Mouse (Mus musculus): ENCODE results near the gene Polr2g. TPM values are rescaled to one million over a fixed set of nuclear protein-coding genes. Genes with fewer than 3 reads are reported as not detected.

The Polr2g gene
- polyA plus RNA-seq, 2 experiments = 140 to 153 TPM

GRCm38 (mm10) chr19:8786008-8786781, 12.2 kb downstream of the Polr2g start, which contains the start of gene Taf6l:
Gene Taf6l, minus strand, starts transcription at chr19:8786417.
- TF ChIP-seq POLR2A (IDR thresholded peaks at IDR 0.05; ENCODE audit: borderline replicate concordance, extremely low read depth, insufficient read depth, insufficient read length) = peak; percentile 13; the same call in 1 of the 2 replicates
- peak within 1 kb of the TSS; percentile 79 for H3K27ac ChIP-seq (replicated peaks; ENCODE audit: low read depth, low read length)
- H3K9ac ChIP-seq (ENCODE audit: low read depth, low read length, severe bottlenecking) = peak within 1 kb of the TSS; percentile 67
- peaks cover 24% of the 10 kb centered on the region for H3K36me3 ChIP-seq (ENCODE audit: control insufficient read depth, insufficient read depth, low read length)
- no peaks in the 10 kb centered on the region for H3K27me3 ChIP-seq (ENCODE audit: control insufficient read depth, insufficient read depth, low read length)
- H3K4me2 ChIP-seq (replicated peaks; ENCODE audit: low read depth, low read length, severe bottlenecking) = peak within 1 kb of the TSS; percentile 48
- under 1% methylated on average over 32 of the region's 32 CpGs for whole genome bisulfite sequencing
- DNase-seq (ENCODE audit: low spot score) = peak; percentile 97
- H3K9me3 ChIP-seq (ENCODE audit: control insufficient read depth, low read length) = no peaks in the 10 kb centered on the region
- peak within 1 kb of the TSS; percentile 76 for H3K4me3 ChIP-seq (replicated peaks; ENCODE audit: low read length)
- 0 out of 2 replicates have a peak, but pooled peaks cover 5% of the 10 kb centered on the region for H3K4me1 ChIP-seq (ENCODE audit: control insufficient read depth, insufficient read depth, low read length)
- ATAC-seq (ENCODE audit: low FRiP score, low read depth) = peak; percentile 100

- Histone ChIP-seq H3K36me3 (ENCODE audit: control insufficient read depth, insufficient read depth, low read length) (peaks cover 45% of the 10 kb centered on the region), H3K9ac (ENCODE audit: low read depth, low read length, severe bottlenecking) (peak overlapping the region; percentile 93), H3K27ac (replicated peaks; ENCODE audit: low read depth, low read length) (peak overlapping the region; percentile 99), H3K4me3 (replicated peaks; ENCODE audit: low read length) (peak overlapping the region; percentile 56), H3K9me3 (ENCODE audit: control insufficient read depth, low read length) (no peaks in the 10 kb centered on the region), H3K4me1 (ENCODE audit: control insufficient read depth, insufficient read depth, low read length) (peaks cover 23% of the 10 kb centered on the region), H3K4me2 (replicated peaks; ENCODE audit: low read depth, low read length, severe bottlenecking) (peak overlapping the region; percentile 98), H3K27me3 (ENCODE audit: control insufficient read depth, insufficient read depth, low read length) (no peaks in the 10 kb centered on the region)
- peak; percentile 17; the same call in 1 of the 2 replicates for ATAC-seq (ENCODE audit: low FRiP score, low read depth)
- no peak for TF ChIP-seq POLR2A (IDR thresholded peaks at IDR 0.05; ENCODE audit: borderline replicate concordance, extremely low read depth, insufficient read depth, insufficient read length)
- no peak for DNase-seq (ENCODE audit: low spot score)
- WGBS = 5% methylated on average over 19 of the region's 20 CpGs
Measured at GRCm38 (mm10) chr19:8774951-8775421, 23.4 kb downstream of the Polr2g start.

GRCm38 (mm10) chr19:8774086-8774835, 24.1 kb downstream of the Polr2g start, which contains the start of gene Tmem179b:
Gene Tmem179b, minus strand, starts transcription at chr19:8774467.
- H3K36me3 ChIP-seq (ENCODE audit: control insufficient read depth, insufficient read depth, low read length) = peaks cover 47% of the 10 kb centered on the region
- H3K4me2 ChIP-seq (replicated peaks; ENCODE audit: low read depth, low read length, severe bottlenecking) = peak within 1 kb of the TSS; percentile 98
- peak within 1 kb of the TSS; percentile 56 for H3K4me3 ChIP-seq (replicated peaks; ENCODE audit: low read length)
- peak within 1 kb of the TSS; percentile 93 for H3K9ac ChIP-seq (ENCODE audit: low read depth, low read length, severe bottlenecking)
- DNase-seq (ENCODE audit: low spot score) (peak; percentile 97), ATAC-seq (ENCODE audit: low FRiP score, low read depth) (peak; percentile 92)
- no peaks in the 10 kb centered on the region for H3K27me3 ChIP-seq (ENCODE audit: control insufficient read depth, insufficient read depth, low read length)
- peaks cover 23% of the 10 kb centered on the region for H3K4me1 ChIP-seq (ENCODE audit: control insufficient read depth, insufficient read depth, low read length)
- TF ChIP-seq POLR2A (IDR thresholded peaks at IDR 0.05; ENCODE audit: borderline replicate concordance, extremely low read depth, insufficient read depth, insufficient read length) = peak; percentile 80; the same call in 1 of the 2 replicates
- H3K9me3 ChIP-seq (ENCODE audit: control insufficient read depth, low read length) = no peaks in the 10 kb centered on the region
- under 1% methylated on average over 63 of the region's 68 CpGs for WGBS
- peak within 1 kb of the TSS; percentile 99 for H3K27ac ChIP-seq (replicated peaks; ENCODE audit: low read depth, low read length)

GRCm38 (mm10) chr19:8773409-8773808, 25.0 kb downstream of the Polr2g start:
- ATAC-seq (ENCODE audit: low FRiP score, low read depth) (no peak), DNase-seq (ENCODE audit: low spot score) (no peak)
- WGBS = 55% methylated on average over 6 of the region's 6 CpGs
- H3K4me3 ChIP-seq (replicated peaks; ENCODE audit: low read length) = peak overlapping the region; percentile 56
- peaks cover 23% of the 10 kb centered on the region for H3K4me1 ChIP-seq (ENCODE audit: control insufficient read depth, insufficient read depth, low read length)
- no peak for TF ChIP-seq POLR2A (IDR thresholded peaks at IDR 0.05; ENCODE audit: borderline replicate concordance, extremely low read depth, insufficient read depth, insufficient read length)
- no peaks in the 10 kb centered on the region for H3K9me3 ChIP-seq (ENCODE audit: control insufficient read depth, low read length)
- peak overlapping the region; percentile 93 for H3K9ac ChIP-seq (ENCODE audit: low read depth, low read length, severe bottlenecking)
- H3K27ac ChIP-seq (replicated peaks; ENCODE audit: low read depth, low read length) = peak overlapping the region; percentile 99
- peaks cover 52% of the 10 kb centered on the region for H3K36me3 ChIP-seq (ENCODE audit: control insufficient read depth, insufficient read depth, low read length)
- no peaks in the 10 kb centered on the region for H3K27me3 ChIP-seq (ENCODE audit: control insufficient read depth, insufficient read depth, low read length)
- peak overlapping the region; percentile 98 for H3K4me2 ChIP-seq (replicated peaks; ENCODE audit: low read depth, low read length, severe bottlenecking)

- H3K27me3 ChIP-seq (ENCODE audit: control insufficient read depth, insufficient read depth, low read length) = no peaks in the 10 kb centered on the region
- 86% methylated on average over 5 of the region's 5 CpGs for WGBS
Measured at GRCm38 (mm10) chr19:8772996-8773395, 25.4 kb downstream of the Polr2g start.

More at GRCm38 (mm10) chr19:8772996-8773395, 25.4 kb downstream of the Polr2g start:
- ATAC-seq (ENCODE audit: low FRiP score, low read depth) = no peak
- DNase-seq (ENCODE audit: low spot score) = no peak
- peaks cover 52% of the 10 kb centered on the region for H3K36me3 ChIP-seq (ENCODE audit: control insufficient read depth, insufficient read depth, low read length)
- peaks cover 23% of the 10 kb centered on the region for H3K4me1 ChIP-seq (ENCODE audit: control insufficient read depth, insufficient read depth, low read length)
- H3K4me2 ChIP-seq (replicated peaks; ENCODE audit: low read depth, low read length, severe bottlenecking) = peak overlapping the region; percentile 98
- H3K9ac ChIP-seq (ENCODE audit: low read depth, low read length, severe bottlenecking) = no peak overlapping the region
- no peak for TF ChIP-seq POLR2A (IDR thresholded peaks at IDR 0.05; ENCODE audit: borderline replicate concordance, extremely low read depth, insufficient read depth, insufficient read length)
- no peaks in the 10 kb centered on the region for H3K9me3 ChIP-seq (ENCODE audit: control insufficient read depth, low read length)
- H3K27ac ChIP-seq (replicated peaks; ENCODE audit: low read depth, low read length) = 0 out of 2 replicates have a peak overlapping the region, but pooled peaks have one; percentile 5
- H3K4me3 ChIP-seq (replicated peaks; ENCODE audit: low read length) = no peak overlapping the region
